Mouse (Mus musculus) kidney, postnatal 36 days (tissue): ENCODE results near the gene Ccdc157.

Experiments used
- DNase-seq, 2 experiments: peaks; one replicate each; pipeline ENCODE4 v3.0.0; 2021 to 2022; ENCODE audit warnings: mixed read lengths in 2 of 2

Gene Ccdc157

DNA sequence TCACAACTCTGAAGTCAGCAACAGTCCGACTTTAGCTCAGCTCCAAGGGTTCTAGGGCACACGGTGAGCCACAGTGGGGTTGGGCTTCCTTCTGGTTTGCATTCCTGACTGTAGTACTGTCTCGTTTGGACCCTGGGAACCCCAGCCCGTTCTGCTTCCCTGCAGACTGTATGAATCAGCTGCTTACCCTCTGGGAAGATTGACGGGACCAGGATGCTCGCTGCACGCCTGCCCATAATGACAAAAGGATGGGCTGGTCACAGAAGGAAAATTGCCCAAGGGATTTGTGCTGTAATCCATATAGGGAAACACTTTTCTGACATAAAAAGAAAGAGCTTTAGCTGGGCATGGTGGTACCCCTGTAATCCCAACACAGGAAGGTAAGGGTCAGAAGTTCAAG is 61.3 kb downstream of the Ccdc157 start:
- no peak for DNase-seq

GRCm38 (mm10) chr11:4098120-4098519 is 62.0 kb downstream of the Ccdc157 start:
- no peak for DNase-seq

- peak in 1 of 2 experiments; percentile 23 for DNase-seq
Measured at GRCm38 (mm10) chr11:4097091-4097621, 62.9 kb downstream of the Ccdc157 start.

DNA sequence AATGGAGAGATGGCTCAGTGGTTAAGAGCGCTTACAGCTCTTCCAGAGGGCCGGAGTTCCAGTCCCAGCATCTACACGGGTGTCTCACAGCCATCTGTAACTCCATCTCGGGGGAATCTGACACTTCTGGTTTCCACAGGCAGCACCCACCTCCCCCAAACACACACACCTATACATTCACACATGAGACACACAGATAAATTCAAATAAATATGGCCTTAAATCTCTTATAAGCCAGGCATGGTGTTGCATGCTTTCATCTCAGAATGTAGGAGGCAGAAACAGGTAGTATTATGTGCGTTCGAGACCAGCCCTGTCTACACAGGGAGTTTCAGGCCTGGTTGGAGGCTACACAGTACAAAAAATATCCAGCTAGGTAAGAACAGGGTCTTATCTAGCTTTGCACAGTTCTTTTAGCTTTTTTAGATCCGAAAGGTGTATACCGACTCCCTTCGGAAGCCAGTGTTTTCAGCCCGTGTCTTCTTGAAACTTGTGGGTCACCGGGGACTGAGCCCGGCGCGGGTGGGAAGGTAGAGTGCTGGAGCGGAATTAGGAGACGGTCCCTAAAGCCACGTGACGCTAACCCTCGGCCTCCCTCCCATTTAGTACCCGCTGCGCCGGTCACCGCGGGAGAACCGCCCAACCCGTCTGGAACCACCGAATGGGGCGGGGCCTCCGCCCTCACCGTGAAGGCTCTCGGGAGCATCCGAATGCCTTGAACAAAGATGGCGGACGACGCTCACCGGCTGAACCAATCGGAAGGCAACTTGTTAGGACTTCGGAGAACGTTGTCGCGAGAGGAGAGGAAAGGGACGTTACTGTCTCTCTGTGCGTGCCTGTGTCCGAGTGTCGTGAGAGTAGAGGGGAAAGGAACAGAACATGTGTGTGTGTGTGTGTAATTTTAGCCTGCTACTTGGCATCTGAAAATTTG is 63.8 kb downstream of the Ccdc157 start:
- peak; percentile 99 for DNase-seq

DNA sequence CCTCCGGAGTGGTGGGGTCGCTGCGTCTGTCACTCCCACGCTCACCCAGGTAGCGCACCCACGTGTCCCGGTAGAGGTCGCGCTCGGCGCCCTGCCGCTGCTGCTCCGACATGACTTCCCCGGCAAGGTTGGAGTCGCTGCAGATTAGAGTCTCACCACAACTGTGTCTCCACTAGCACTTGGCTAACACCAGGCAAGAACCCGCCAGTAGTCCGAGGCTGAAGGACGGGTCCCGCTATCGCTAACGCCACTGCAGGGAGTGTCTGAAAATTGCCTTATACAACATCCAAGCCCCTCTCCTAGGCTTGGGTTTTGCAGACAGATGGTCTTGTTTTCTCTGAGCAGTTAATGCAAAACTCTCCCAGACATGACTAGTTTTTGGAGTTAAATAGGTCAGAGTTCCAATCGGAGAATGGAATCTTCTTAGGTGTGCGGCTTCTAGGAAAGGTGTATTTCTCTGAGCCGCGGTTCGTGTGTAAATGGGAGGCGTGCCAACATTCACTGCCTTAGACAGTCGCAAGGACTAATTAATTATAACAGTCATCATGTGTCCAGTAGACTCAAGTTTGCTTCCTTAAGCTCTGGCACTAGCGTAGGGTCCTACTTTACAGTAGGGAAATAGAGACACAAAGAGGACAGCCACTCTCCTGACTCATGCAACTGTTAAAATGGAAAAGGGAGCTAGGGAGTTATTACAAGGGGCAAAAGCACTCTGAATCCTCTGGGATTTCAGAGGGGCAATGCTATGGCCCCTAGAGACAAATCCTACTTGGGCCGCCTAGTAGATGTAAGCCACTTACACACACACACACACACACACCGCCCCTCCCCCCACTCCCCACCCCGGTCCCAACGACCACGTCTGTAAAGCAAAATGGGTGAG is 64.7 kb downstream of the Ccdc157 start, which contains the start of gene Mtfp1:
Gene Mtfp1, minus strand, starts transcription at position 275 of the 883 bp plus-strand sequence.
- peak; percentile 63 to 74 for DNase-seq

DNA sequence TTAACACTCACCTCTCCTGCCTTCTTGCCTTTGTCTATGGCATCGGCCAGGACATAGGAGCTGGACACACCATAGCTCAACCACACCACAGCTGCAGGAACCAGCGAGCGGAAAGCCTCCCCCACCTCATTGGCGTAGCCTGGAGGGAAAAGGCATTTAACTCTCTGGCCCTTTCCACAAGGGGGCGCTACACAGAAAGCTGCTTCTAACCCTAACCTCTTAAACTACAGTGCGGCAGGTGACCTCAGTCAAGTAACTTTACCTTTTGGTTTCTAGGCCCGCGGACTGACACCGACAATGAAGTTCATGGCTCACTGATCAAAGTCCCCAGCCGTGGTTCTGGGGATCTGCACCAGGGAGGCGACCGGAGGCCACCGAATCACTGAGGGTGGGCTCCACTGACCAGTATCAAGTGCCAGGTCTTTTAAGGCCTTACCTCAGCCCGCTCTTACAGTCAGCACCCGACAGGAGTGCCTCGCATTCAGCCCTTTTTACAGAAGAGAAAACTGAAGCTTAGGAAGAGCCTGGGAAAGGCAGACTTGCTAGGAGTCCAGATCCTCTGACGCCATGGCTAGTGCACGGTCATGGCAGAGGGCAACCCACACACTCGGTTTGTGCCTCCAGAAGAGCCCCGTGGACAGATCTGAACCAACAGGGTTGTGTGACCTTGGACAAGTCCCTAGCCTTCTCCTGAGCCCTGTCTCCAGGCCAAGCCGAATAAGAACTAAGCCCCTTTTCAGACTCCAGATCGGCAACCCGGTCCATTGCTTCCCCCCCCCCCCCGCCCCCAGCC is 65.5 kb downstream of the Ccdc157 start:
- peak; percentile 78 to 89 for DNase-seq

DNA sequence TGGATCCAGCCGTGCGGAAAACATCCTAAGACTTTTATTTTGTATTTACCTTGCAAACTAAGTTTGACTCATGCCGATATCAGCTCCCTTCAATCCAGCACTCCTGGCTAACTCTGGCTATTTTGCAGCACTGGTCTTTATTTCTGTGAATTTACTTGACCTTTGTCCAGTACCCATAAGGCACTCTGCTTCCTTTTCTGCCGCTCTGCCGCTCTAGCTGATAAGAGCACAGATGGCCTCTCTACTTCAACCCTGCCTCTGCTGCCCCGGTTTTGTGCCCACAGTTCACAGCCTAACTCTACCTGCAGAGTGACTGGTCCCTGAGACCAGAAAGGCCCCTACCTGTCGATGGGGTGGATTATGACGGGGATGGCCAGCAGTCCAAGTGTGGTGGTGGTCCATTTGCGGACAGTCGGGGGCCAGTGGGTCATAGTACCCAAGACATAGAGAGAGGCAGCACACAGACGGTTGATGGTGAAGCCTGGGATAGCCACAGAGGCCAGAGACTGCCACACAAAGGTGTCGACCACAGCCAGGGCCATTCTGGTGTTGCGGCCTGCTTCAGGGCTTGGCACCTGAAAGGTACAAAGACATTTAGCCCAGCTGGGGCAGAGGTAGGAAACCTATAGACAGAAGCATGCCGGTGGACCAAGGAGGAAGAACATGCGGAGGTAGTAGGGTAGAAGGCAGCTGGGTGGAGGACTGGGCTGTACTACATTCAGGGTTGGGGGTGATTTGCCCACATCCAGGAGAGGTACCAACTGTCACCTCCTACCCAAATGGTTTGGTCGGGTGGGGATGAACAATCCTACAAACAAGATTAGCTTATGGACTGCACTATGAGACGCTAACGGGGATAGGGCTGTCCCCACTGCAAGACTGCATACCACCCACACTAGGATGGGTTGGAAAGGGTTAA is 66.4 kb downstream of the Ccdc157 start:
- no peak for DNase-seq
